Mouse (Mus musculus) cerebellum, adult 9-11 months (tissue): Measurements from ENCODE around the gene Prr5.

Experiments used
- DNase-seq: peaks from one replicate; pipeline ENCODE4 v3.0.0; 2022

Prr5 gene

GRCm38 (mm10) chr15:84657384-84658064, 11.9 kb upstream of the Prr5 start:
- no peak for DNase-seq

DNA sequence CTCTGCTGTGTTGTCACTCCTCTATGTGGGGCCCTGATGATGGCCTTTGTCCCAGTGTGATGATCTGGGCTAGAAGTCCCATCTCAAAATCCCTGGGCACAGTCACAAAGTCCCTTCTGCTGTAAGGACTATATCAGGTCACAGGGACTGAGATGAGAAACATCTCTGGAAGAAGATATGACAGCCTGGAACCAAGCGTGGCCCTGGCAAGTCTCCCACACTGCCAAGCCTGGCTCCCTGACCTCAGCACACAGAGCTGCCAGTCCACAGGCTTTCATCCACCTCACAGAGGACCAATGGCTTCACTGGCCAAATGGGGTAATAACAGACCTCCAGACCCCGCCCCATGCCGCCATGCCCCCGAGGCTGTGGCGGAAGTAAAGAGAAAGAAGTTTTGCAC, 10.8 kb upstream of the Prr5 start:
- no peak for DNase-seq

DNA sequence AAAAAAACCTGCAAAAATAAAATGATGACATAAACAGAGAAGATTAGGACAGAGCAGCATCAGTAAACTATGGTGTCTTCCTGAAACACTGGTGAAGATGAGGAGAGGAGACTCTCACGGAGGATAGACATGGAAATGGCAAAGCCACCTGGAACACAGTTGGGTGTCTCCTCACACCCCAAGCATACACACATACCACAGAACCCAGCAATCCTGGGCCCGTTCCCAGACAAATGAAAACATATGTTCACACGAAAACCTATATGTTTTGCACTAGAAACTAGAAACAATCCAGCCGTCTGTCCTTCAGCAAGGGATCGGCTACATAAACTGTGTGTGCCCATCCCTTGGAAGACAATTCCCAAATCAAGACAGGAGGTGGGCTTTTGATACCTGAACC, 9.6 kb upstream of the Prr5 start:
- no peak for DNase-seq

DNA sequence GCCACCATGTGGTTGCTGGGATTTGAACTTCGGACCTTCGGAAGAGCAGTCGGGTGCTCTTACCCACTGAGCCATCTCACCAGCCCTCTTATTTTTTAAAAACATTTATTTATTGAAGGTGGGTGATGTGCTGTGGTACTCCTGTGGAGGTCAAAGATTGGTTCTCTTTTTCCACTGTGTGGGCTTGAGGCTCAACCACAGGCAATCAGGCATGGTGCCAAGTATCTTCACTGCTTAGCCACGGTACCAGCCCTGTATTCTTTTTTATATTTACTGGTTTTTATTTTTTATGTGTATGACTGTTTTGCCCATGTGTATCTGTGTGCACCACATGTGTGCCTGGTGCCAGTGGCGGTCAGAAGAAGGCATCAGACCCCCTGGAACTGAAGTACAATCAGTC, 8.1 kb upstream of the Prr5 start:
- DNase-seq = no peak

DNA sequence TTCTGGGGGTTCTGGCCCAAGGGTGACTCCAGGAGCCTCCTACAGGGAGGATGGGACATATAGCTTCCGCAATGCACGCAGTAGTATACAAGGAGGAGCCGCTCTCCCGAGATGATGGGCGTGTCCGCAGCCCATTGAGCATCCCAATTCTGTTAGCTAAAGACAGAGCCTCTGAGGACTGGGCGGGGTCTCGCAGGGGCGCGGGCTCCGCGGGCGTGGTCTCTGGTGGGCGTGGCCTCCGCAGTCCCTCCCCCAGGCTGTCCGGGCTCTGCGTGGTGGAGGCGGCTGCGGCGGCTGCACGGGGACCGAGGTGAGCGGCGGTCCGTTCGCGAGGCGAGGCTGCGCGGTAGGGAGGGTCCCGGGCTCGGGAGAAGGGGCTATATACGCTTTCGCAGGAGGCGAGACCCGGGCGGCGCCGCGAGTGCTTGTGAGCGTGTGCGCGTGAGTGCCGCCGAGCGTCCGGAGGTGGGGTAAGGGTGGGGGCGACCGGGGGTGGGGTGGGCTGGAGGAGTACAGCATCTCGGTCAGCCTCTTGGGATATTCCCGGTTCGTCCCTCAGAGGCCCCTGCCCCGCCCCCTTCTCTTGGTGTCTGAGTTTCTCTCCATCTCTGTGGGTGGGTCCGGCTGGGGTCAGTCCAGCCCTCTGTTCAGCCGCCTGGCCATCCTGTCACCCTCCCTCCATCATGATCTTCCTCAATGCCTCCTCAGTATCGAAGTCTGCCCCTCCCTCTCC, 6.3 kb upstream of the Prr5 start:
- DNase-seq = peak; percentile 31

GRCm38 (mm10) chr15:84663685-84664060, 5.7 kb upstream of the Prr5 start:
- no peak for DNase-seq

DNA sequence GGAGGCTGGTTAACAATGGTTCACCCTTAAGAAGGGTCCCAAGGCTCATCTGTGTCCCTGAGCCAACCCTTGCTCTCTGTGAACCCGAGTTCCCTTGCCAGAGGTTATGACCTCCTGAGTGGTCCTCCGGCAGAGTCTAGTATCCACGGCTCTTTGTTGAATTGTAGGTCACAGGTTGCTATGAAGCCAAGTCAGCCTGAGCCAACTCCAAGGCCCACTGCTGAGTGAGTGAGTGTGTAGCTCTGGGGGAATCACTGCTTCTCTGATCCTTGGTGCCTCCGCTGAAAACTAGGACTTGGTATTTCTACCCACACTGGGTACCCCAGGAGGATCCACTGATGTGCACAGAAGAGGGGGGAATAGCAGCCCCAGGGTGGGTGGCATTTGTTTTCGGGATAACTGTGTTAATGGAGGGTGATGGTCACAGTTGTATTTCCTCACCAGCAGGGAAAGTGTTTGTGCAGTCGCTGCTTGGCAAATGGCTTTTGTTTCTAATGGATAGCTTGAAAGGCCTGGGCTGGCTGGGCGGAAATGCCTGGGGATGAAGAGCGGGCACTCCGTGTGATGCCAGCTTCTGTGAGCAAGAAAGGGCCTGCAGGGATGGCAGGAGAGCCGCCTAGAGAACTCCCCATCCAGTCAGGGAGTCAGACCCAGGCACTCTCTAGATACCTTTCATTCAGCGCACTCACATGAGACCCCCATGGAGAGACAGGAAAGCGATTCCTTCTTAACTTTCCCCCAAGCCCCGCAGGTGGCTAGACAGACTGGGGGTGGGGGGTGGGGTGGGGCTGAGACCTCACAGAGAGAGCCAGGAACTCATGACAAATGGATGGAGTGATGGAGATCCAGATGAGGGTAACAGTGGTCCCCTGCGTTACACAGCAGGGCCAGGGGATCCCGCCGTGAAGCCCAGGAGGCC, 4.6 kb upstream of the Prr5 start:
- peak; percentile 26 for DNase-seq

- no peak for DNase-seq
Observed at GRCm38 (mm10) chr15:84665662-84666061, 3.8 kb upstream of the Prr5 start.

DNA sequence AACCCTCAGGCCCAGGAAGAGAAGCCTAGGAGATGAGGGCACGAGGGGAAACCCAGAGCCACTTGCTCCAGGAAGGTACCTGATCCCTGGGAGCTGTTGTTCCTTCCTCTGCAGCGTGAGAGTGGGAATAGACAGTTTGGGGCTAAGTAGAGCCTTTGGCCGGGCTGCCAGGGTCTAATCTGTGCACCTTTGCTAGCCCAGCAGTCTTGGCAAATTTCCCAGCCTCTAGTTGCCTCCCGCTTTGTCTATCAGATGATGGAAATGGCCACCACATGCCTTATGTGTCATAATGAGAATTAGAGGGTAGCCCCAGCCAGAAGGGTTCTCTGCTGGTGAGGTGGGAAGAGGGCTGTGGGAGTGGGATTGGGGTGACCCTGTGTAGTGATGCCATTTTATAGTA, 3.4 kb upstream of the Prr5 start:
- no peak for DNase-seq

- DNase-seq = no peak
Observed at GRCm38 (mm10) chr15:84667601-84668000, 1.8 kb upstream of the Prr5 start.

GRCm38 (mm10) chr15:84669771-84670656, 594 bp downstream of the Prr5 start:
- no peak for DNase-seq

DNA sequence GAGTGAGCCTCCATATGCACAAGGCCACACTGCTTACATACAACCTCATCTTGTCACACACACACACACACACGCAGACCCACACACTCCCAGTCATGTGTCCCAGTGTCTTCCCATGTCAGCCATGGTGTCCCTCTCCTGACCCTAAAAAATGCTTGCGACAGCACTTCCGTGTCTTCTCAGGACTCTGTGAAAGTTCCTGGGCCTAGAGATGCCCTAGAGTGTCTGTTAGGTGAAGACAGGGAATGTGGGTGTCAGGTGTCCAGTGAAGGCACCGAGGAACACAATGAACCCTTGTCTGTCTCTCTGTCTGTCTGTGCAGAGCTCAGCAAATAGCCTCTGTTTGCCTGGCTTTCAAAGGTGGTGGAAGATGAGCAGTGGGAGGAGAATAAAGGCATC, 1.2 kb downstream of the Prr5 start:
- no peak for DNase-seq

DNA sequence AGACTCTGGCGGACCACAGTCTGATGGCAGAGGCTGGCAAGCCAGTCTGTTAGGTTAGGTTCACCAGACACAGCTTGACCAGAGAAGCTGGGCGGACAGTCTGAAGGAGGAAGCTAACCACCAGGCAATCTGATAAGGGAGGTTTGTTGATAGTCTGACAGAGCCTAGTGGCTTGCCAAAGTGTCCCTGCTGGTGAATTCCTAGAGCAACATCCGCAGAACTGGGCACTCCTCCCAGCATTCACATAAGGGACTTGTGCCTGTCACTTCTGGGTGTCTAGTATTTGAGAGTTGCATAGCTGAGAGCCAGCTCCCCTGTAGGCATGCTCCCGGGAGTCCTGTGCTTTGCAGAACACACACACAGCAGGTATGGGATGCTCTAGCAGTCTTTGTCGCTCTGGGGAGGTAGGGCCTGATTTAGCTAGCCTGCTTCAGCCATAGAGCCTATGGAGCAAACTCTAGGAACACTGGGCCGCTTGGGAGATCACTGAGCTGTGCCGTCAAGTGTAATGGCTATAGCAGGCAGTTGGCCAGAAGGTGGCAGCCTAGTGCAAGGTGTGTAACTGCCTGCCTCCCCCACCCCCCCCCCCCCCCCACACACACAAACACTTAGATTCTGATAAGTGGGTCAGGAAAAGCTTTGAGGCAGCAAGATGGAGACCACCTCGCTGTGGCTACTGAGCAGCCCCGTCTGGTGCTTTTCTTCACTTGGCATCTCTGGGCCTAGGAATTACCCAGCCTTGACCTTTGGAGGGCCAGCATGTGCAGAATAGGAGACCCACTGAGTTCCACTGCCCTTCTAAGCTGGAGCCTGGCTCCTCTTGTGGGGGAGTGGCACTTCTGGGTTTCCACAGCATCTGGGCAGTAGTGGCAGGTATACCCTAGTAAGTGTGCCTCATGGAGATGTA, 2.2 kb downstream of the Prr5 start:
- no peak for DNase-seq

DNA sequence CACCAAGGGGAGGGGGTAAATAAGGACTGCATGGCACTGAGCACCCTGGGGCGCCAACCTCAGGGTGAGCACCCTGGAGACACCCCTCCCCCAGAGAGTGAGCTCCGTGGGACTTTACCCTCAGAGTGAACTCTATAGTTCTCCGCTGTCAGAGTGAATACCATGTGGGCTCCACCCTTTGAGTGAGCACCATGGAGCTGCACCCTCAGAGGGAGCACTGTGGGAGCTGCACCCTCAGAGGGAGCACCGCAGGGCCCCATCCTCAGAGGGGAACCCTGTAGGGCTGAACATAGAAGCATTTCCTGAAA, 2.8 kb downstream of the Prr5 start:
- no peak for DNase-seq

DNA sequence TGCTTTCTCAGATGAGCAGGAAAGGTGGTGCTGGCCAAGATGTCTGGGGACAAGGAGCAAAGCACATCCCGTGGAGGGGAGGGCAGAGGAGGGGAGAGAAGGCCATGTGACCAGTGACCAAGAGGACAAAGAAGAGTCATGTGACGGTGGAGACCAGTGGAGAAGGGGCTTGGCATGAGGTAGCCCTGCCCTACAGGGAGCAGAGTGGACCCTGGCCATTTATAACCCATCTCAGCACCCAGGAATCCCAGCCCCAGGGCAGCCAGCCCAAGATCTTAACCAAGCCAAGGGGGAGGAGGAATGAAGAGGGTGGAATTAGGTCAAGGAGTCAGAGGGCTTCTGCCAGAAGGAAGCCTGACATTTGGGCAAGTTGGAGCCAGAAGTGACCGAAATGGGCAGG, 3.2 kb downstream of the Prr5 start:
- no peak for DNase-seq

DNA sequence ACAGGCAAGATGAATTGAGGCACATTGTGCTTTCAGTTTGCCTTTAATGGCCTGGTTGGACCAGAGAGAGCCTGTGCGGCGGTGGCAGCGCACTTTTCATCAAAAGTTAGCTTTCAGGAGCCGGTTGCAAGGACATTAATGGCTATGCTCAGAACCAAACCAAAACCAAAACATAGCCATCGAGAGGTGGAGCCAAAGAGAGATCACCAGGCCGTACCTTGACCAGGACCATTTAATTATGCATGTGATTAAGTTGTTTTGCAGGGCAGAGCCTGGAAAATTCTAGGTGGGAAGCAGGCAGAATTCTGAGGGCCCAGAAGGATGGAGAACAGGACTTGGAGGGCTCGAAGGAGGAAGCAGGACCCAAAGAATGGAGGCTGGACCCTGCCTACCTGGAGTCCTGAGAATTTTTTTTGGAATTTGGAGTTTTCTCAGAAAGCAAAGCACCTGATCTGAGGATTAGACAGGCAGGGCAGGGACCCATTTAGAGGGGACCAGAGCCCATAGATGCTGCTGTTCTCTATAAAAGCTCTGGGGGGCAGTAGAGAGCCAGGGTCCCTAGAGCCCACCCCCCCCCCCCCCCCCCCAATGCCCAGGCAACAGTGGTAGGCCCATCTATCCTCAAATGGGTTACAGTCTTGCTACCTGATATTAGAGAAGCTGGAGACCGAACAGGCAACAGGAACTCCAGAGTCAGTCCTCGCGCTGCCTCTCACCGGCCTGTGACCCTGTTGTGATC, 5.1 kb downstream of the Prr5 start:
- DNase-seq = no peak

DNA sequence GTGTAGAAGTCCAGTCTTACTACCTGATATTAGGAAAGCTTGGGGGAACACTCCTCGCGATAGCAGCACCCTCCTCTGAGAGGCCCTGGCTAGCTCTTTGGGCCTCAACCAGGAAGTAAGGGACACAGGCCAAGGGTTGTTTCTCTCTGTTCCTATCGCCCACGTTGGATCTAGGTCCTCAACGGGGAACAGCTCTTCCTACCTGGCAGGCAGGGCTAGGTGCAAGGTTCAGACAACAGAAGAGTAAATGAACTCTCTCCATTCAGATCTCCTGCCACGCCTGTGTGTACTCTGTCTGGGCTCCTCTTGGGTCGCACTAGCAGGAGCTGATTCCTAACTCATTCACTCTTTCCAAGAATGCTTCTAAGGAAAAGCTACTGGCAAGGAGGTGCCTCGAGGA, 5.9 kb downstream of the Prr5 start:
- no peak for DNase-seq

DNA sequence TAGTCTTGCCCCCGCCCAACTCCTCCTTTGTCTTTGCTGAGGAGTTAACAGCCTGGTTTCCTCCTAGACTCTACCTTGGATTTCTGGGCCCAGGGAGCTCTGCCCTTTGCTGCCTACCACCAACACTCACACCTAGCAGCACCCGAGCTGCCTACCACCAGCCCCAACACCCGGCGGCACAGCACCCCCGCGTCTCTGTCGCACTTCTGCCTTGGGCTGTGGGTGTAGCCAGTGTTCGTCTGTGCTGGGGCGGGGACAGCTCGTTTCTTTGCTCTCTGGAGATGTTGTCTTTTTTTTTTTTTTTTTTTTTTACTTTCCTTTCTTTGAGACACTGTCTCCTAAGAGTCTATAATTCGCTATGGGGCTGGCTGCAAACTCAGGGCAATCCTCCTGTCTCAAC, 8.5 kb downstream of the Prr5 start:
- DNase-seq = no peak

DNA sequence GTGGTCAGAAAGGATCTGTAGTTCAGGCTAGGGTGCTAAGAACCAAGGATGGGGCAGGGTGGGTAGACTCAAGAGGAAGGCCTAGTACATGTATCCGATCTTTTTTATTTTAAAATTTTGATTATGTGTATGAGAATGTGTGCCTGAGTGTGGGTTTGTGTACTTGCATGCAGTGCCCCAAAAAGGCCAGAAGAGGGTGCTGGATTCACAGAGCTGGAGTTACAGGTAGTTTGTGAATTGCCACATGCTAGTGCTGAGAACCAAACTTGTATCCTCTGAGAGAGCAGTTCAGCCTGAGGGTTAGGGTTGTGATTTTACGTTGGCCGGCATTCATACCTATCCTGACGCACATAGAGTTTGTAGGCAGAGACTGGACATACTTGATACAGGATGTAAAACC, 9.7 kb downstream of the Prr5 start:
- DNase-seq = no peak

DNA sequence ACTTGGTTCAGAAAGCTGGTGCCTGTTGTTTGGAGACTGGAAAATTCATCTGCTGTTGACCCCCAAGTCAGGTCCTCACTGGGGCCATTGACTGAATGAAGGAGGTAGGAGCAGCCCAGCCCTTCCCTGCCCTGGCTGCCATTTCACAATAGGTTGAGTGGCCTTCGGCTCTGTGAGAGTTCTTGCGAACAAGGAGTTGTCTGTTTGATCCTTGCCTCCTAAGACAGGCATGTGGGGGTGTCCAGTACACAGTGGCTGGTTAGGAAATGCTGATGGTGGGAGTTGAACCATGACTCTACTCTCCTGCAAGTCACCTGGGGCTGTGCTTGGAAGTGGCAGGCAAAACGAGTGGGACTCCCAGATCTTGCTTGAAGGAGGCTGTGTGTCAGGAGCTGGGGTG, 10.4 kb downstream of the Prr5 start:
- DNase-seq = no peak
